Mouse (Mus musculus): ENCODE data around the gene Adamts6. TPM values are rescaled to one million over a fixed set of nuclear protein-coding genes. Genes with fewer than 3 reads are reported as not detected.

The Adamts6 gene
- total RNA-seq (2021): 1 to 10 TPM in 1 of 2 experiments, under 1 TPM in 1; 0.94 to 1.2 TPM
- long read RNA-seq, experiment 1: 0 reads
- long read RNA-seq, experiment 2: 0 reads

DNA sequence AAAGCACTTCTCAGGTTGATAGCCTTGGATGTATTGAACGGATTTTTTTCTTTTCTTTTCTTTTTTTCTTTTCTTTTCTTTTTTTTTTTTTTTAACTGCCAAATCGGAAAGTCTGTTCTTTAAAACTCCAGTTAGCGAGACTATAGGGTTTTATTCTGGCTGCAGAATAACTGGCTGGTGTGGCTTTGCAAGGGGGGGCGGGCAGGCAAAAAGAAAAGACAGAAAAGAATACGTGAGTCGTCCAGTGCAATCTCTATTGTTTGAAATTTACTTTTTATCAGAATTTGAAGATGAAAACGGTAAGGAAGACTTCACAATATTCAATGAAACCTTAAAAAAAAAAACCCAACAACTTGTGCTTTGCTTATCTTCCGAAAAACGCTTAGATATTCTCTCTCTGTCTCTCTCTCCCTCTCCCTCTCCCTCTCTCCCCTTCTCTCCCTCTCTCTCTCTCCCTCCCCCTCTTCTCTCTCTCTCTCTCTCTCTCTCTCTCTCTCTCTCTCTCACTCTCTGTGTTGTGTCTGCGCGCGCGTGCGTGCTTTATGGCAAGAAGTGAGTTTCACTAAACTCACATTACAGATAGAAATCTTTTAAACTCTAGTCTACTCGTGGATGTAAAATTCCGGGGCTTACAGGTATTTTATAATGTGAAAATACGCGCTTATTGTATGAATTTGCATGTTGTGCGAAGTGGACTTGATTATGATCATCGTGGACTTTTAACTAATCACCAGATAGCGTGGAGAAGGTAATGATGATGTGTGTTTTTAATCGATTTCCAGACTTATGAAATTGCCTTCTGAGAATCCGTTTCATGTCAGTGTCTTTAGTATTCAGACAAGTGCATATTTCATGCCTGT is at the start of gene Adamts6:
TSS of gene Adamts6 (plus strand) at position 470 of the 860 bp plus-strand sequence.
- no peak for DNase-seq

DNA sequence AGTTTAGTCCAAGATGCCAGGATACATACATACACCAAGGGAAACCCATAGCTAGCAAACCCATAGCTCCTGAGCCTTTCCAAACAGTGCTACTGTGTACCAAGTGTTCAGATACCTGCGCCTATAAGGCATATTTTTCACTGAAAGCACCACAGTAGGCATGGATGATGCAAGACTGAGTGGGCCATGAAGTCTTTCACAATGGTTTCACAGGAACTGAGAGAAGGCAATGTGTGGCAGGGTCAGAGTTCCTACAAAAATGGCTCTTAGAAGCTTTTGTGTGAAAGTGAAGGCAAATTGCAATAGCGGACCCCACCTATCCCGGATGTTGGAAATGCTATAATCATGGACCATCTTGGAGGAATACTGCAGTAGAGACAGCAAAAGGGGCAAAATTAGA is 28.6 kb upstream of the Adamts6 start:
- DNase-seq: no peak

GRCm38 (mm10) chr13:104285031-104285431 is 2.6 kb upstream of the Adamts6 start:
- DNase-seq: no peak

GRCm38 (mm10) chr13:104285737-104286311 is 1.8 kb upstream of the Adamts6 start:
- DNase-seq: peak; percentile 13

DNA sequence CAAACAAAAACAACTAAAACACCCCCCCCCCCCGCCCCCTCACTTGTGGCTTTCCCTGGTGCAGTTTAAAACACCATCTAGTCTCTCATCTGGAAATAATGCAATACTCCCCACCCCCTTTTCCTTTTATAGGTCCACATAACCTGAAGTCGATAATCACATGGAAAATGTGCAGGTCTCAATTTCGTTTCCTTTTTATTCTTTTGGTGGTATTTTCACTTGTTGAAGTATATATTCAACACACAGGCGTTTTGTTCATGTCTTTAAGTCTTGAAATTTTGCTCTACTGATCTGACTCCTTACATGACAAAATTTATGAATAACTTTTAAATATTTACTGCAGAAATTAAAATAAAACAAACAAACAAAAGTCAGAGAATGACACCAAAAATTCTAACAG is 1.3 kb upstream of the Adamts6 start:
- no peak for DNase-seq

DNA sequence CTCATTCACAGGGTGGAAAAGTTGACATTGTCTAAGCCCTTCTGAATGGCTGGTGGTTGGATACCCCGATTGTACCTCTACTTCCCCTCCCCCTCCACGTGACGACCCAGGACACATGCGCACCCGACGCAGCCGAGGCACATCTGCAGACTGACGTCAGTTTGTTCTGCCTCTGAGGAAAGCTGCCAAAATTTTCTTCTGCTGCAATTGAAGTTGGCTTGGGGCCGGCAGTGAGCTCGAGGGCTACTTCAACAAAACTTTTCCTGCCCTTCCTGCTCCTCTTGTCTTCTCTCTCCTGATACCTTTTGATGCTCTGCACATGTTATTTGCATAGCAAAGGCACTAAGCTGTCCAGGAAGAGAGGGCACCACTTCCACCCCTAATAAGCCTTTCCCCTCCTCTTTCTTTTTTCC is 732 bp upstream of the Adamts6 start:
- peak; percentile 90 for DNase-seq

GRCm38 (mm10) chr13:104288226-104288859 is 708 bp downstream of the Adamts6 start:
- DNase-seq: peak; percentile 22

GRCm38 (mm10) chr13:104289176-104289575 is 1.5 kb downstream of the Adamts6 start:
- DNase-seq: no peak

DNA sequence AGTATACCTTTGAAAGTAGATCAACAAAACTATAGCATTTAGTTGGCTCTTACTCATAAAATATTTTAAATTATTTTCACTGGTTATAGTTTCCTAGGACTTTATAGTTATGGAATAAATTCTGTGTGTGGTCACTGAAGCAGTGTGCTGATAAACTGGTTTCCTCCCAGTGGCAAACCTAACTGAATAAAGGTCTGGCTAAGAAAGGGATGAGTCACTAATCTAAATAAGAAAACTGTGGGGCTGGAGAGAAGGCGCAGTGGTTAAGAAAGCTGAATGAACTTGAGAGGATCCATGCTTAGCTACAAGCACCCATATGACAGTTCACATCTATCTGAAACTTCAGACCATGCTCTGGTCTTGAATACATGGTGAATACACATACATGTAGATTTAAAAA is 7.8 kb downstream of the Adamts6 start:
- DNase-seq: no peak

DNA sequence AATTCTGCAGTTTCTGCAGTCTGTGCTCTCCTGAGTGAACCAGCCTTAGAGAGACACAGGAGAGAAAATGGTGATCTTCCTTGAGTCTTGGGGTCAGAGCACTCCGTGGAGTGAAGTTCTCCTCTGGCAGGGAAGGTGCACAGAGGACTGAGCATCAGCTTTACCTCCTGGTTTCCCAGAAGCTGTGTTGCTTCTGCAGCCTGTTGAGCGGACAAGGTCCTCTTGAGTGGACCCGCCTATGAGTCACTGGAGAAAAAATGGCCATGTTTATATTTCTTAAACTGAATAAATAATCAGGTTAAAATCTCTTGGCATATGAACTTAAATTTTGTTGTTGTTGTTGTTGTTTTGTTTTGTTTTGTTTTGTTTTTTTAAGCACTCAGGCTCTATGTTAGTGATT is 41.7 kb downstream of the Adamts6 start:
- DNase-seq: no peak

- DNase-seq: no peak
These were observed 42.1 kb downstream of the Adamts6 start for GRCm38 (mm10) chr13:104329742-104330141.

GRCm38 (mm10) chr13:104352590-104352989 is 65.0 kb downstream of the Adamts6 start:
- DNase-seq: no peak

DNA sequence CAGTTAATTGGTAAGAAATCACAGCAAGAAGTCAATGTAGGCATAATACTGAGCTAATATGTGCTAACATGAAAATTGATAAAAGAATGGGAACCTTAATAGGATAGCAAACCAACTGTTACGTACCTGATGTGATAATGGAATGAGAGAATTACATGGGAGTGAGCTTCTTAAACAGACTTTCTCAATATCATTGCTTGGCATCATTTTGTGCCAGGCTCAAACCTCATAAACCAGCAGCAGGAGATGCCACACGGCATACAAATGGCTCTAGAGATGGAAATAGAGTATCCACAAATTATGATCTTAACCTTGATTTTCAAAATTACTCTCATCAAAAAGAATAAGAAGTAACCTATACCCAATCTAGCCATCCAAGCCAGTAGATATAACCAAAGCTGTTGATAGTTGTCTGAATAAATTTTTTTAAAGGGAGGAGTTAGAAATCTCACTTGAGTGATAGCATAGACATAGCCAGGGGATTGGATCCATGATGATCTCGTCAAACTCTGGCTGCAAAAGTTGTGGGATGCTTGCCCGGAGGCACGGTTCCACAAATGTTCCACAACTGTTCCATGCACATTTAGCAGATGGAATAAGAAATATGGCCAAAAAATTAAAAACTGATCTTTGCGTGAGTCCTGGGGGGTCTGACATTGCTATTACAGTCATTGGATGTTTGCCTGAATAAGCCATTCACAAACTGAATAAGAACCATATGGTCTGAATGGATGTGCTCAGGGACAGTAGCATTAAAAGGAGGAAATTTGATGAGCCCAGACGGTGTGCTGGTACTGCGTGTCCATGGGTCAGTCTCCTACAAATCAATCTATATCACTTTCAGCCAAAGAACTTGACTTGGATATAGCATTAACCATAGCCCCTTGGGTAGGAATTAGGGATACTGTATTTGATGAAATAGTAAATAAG is 106.1 kb downstream of the Adamts6 start:
- peak; percentile 5 for DNase-seq

DNA sequence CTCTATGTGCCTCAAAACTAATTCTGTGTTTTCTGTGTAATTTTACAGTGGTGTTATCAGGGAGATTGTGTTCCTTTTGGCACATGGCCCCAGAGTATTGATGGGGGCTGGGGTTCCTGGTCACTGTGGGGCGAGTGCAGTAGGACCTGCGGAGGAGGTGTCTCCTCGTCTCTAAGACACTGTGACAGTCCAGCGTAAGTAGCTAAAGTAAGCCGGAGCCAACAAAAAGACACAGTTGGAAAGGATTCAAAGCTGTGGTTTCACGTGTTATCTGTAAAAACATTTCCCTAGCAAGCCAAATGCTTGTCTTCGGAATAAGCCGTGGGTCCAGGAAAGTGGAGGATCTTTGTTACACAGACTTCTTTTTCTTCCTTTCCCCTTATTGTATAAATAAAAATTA is 110.2 kb downstream of the Adamts6 start:
- DNase-seq: no peak

DNA sequence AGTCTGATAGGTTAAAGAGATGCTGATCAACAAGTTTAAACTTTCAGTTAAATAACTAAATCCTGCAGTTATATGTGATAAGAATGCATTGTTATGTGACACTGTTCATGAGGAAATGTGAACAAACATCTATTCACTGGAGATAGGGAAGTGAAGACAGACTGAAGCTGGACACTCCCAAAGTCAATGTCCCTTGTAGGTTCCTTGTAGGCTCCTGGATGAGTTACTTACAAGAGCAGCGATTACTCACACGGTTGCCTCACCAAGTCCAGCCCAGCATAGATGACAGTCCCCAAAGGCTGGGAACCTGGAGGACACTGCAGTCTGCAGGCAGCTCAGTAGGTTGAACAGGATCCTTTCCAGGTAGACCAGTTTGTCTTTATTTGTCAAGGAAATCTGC is 145.1 kb downstream of the Adamts6 start:
- no peak for DNase-seq

DNA sequence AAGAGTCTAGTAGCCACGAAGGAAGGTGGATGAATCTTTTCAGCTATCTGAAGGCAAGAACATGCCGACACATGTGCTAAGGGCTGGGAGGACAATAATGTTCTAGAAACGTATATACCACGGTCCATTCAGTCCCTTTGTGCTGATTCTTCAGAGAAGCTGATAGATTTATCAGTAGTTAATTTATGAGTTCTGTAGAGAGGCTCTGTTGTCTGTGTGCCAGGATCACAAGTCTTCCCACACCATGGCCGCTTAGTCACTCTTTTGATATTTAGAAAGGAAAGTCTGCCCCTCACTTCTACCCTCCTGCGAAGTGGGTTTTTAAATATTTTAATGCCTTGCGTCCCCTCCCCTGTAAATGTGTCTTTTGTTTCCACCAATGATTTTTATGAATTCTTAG is 154.9 kb downstream of the Adamts6 start:
- DNase-seq: no peak

GRCm38 (mm10) chr13:104445437-104445836 is 157.8 kb downstream of the Adamts6 start:
- DNase-seq: no peak

- no peak for DNase-seq
These were observed 159.3 kb downstream of the Adamts6 start for GRCm38 (mm10) chr13:104446974-104447373.

GRCm38 (mm10) chr13:104447470-104447869 is 159.8 kb downstream of the Adamts6 start:
- DNase-seq: no peak

DNA sequence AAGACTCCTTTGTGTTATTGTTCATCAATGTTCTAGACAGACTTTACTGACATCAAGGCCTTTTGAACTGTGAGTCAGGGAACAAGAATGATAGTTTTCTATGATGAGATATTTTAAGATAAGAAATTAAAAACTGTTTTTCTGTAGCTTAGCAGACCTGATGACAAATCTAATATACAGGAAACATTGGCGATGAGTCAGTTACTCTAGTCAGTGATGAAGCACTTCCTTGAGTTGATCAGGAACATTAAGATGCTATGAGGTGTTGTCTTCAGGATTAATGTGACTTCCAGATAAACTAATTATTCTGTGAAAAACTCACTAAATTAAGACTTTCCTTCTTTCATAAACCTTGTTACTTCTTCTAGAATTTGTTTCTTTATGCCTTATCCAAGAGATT is 160.7 kb downstream of the Adamts6 start:
- no peak for DNase-seq

- DNase-seq: no peak
These were observed 165.8 kb downstream of the Adamts6 start for GRCm38 (mm10) chr13:104453271-104453974.

Measured in gastrocnemius, postnatal 25 days (tissue).